Mouse (Mus musculus) G1E (cell line): ENCODE measurements around the gene Gm28230. TPM values are rescaled to one million over a fixed set of nuclear protein-coding genes. Genes with fewer than 3 reads are reported as not detected.

ENCODE experiments used
- ATAC-seq: 2 replicates; pipeline ENCODE4 v1.8.0; 2016; ENCODE audit warnings: mild to moderate bottlenecking; ENCODE audit not compliant: insufficient number of reproducible peaks, poor library complexity, low FRiP score, severe bottlenecking; ENCODE audit errors: extremely low read depth
- DNase-seq: peaks from one replicate; pipeline ENCODE4 v3.0.0; 2012; ENCODE audit warnings: low spot score
- H3K27me3 ChIP-seq: 2 replicates; pipeline ENCODE4 v1.6.1; 2012; ENCODE audit warnings: mild to moderate bottlenecking, low read length, inconsistent platforms; ENCODE audit not compliant: insufficient read depth
- H3K36me3 ChIP-seq: replicated peaks from 2 replicates; pipeline ENCODE3; 2012; ENCODE audit warnings: mild to moderate bottlenecking, inconsistent platforms
- H3K4me1 ChIP-seq: 2 replicates; pipeline ENCODE4 v1.6.1; 2012; ENCODE audit warnings: low read depth, low read length, inconsistent platforms, mixed read lengths; ENCODE audit not compliant: insufficient read depth
- H3K4me3 ChIP-seq: 2 replicates; pipeline ENCODE4 v1.5.1; 2012; ENCODE audit warnings: low read depth, mild to moderate bottlenecking, inconsistent platforms, low read length, moderate library complexity, mixed read lengths
- H3K9me3 ChIP-seq: replicated peaks from 2 replicates; pipeline ENCODE4 v1.6.1; 2012; ENCODE audit warnings: inconsistent platforms
- CTCF ChIP-seq: IDR thresholded peaks from 2 replicates; pipeline ENCODE4 v1.5.1; 2012; ENCODE audit warnings: low read depth, low read length, inconsistent platforms, mixed read lengths
- GATA1 ChIP-seq: IDR thresholded peaks from 2 replicates; pipeline ENCODE4 v1.6.1; 2012; ENCODE audit warnings: borderline replicate concordance, low read length, inconsistent platforms, mixed read lengths
- GATA2 ChIP-seq: IDR thresholded peaks from 2 replicates; pipeline ENCODE4 v1.6.1; 2012; ENCODE audit warnings: low read depth, low read length, inconsistent platforms, borderline replicate concordance
- POLR2AphosphoS5 ChIP-seq: IDR thresholded peaks from 2 replicates; pipeline ENCODE4 v1.6.1; 2012; ENCODE audit warnings: low read depth, low read length, inconsistent platforms; ENCODE audit not compliant: insufficient replicate concordance
- TAL1 ChIP-seq: conservative IDR thresholded peaks from 2 replicates; pipeline ENCODE4 v1.6.1; 2012; ENCODE audit warnings: low read depth, low read length, inconsistent platforms, mixed read lengths
- polyA plus RNA-seq: library from polyadenylated mRNA; stranded (reverse); fragments of >175 nt; gene quantifications from 2 replicates; pipeline ENCODE4 v1.2.3, GENCODE M21; 2012
- total RNA-seq, 2 experiments: library from RNA; stranded (forward) in 1 of 2; stranded (reverse) in 1 of 2; fragments of 200-1000 nt in 1 of 2; fragments of >200 nt in 1 of 2; fragmentation: Nextera tagmentation in 1 of 2; gene quantifications; 2 replicates each; pipeline ENCODE4 v1.2.3; 2014 to 2017

Gene Gm28230
- total and polyA plus RNA-seq, 3 experiments = 0.33 to 1.2 (median 0.55) TPM

DNA sequence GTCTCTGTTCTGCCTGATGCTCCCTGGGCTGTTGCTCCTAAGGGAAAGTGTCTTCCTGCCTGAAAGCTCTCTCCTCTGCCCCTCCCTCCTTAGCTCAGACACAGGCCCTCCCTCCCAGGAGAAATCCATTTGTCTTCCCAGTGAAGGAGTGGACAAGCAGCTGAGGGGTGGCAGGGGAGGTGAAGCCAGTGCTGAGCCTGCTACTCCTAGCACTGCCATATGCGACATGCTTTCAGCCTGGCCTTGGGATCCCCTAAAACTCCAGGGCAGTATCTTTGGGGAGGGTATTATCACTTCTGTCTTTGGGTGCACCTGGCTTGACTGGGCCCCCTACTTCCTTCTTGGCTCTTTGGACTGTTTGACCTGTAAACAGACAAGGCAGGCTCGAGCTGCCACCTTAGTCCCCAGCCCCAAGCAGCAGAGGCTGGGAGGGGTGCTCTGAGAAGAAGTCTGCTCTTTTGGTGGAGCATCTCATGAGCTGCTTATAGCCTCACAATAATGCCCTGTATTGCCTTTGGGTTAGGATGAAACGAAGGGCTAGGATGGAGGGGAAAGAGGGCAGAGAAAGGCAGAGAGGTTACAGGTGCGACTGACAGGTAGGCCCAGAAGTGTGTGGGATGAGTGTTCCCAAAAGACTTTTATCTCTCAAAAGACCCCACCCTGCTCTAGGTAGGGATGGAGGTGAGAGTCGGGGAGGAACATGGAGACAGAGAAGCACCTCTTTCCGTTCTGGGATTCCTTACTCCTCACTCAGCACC, 19.2 kb downstream of the Gm28230 start:
- peaks cover 40% of the 10 kb centered on the region for H3K27me3 ChIP-seq
- peaks cover 6% of the 10 kb centered on the region; the same call in 1 of the 2 replicates for H3K4me1 ChIP-seq
- DNase-seq (no peak), ATAC-seq (no peak)
- TF ChIP-seq POLR2AphosphoS5 (no peak), TAL1 (no peak), CTCF (no peak), GATA2 (no peak), GATA1 (no peak)
- no peaks in the 10 kb centered on the region for H3K36me3 ChIP-seq
- H3K9me3 ChIP-seq = peaks cover 13% of the 10 kb centered on the region; the same call in 1 of the 2 replicates
- H3K4me3 ChIP-seq = no peak overlapping the region

DNA sequence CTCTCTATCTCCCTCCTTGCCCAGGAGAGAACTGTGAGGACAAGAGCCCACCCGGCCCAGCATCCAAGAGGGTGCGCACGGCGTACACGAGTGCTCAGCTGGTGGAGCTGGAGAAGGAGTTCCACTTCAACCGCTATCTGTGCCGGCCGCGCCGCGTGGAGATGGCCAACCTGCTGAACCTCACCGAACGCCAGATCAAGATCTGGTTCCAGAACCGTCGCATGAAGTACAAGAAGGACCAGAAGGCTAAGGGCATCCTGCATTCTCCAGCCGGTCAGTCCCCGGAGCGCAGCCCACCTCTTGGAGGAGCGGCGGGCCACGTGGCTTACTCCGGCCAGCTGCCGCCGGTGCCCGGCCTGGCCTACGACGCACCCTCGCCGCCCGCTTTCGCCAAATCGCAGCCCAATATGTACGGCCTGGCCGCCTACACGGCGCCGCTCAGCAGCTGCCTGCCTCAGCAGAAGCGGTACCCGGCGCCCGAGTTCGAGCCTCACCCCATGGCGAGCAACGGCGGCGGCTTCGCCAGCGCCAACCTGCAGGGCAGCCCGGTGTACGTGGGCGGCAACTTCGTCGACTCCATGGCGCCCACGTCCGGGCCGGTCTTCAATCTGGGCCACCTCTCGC, 19.9 kb downstream of the Gm28230 start:
- H3K9me3 ChIP-seq = peaks cover 13% of the 10 kb centered on the region; the same call in 1 of the 2 replicates
- ATAC-seq (no peak), DNase-seq (no peak)
- H3K4me1 ChIP-seq = peaks cover 6% of the 10 kb centered on the region; the same call in 1 of the 2 replicates
- H3K4me3 ChIP-seq = no peak overlapping the region
- H3K27me3 ChIP-seq = peaks cover 37% of the 10 kb centered on the region
- H3K36me3 ChIP-seq = no peaks in the 10 kb centered on the region
- no peak for TF ChIP-seq TAL1
- TF ChIP-seq CTCF = no peak
- TF ChIP-seq GATA2 = no peak
- TF ChIP-seq POLR2AphosphoS5 = no peak
- no peak for TF ChIP-seq GATA1

DNA sequence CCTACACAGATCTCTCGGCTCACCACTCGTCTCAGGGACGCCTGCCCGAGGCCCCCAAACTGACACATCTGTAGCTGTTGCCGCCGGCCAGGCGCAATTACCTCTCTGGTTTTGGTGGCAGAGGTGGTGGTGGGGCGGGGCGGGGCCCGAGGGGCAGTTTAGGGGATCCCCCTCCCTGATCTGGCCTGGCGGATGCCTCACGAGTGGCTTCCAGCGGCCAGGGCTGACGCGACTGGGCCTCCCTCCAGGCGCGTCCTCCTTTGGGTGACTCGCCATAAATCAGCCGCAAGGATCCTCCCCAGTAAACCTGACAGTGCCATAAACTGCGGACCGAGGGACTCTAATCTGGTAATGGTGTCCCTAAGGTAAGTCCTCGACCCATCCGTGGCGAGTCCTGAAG, 20.5 kb downstream of the Gm28230 start:
- Histone ChIP-seq H3K27me3 (peaks cover 35% of the 10 kb centered on the region), H3K36me3 (no peaks in the 10 kb centered on the region), H3K4me1 (peaks cover 6% of the 10 kb centered on the region; the same call in 1 of the 2 replicates), H3K9me3 (peaks cover 13% of the 10 kb centered on the region; the same call in 1 of the 2 replicates), H3K4me3 (no peak overlapping the region)
- TF ChIP-seq CTCF (no peak), GATA2 (no peak), TAL1 (no peak), GATA1 (no peak), POLR2AphosphoS5 (no peak)
- DNase-seq (no peak), ATAC-seq (no peak)

DNA sequence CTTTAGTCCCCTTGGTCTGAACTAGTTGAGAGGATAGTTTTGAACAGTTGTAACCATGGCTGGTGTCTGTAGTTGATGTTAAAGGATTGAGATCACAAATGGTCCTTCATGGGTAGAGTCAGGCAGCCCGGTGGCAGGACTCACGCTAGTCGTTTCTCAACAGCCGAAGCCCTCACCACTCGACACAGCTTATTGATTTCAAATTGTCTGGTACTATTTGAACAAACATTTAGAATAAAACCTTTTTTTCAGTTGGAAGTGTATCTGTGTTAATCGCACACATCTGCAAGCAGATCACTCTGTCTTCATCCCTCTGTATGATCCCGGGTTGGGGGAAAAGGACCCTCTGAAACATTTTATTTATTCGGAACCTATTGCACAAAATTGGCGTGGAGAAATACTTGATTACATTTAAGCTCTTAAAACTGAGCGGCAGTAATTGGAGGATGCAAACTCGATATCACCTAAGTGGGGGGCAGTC, 21.2 kb downstream of the Gm28230 start:
- Histone ChIP-seq H3K9me3 (peaks cover 13% of the 10 kb centered on the region; the same call in 1 of the 2 replicates), H3K27me3 (peaks cover 35% of the 10 kb centered on the region), H3K4me3 (no peak overlapping the region), H3K36me3 (no peaks in the 10 kb centered on the region), H3K4me1 (peaks cover 6% of the 10 kb centered on the region; the same call in 1 of the 2 replicates)
- no peak for TF ChIP-seq POLR2AphosphoS5
- TF ChIP-seq GATA1 = no peak
- TF ChIP-seq CTCF = no peak
- TF ChIP-seq GATA2 = no peak
- no peak for TF ChIP-seq TAL1
- ATAC-seq (no peak), DNase-seq (no peak)

DNA sequence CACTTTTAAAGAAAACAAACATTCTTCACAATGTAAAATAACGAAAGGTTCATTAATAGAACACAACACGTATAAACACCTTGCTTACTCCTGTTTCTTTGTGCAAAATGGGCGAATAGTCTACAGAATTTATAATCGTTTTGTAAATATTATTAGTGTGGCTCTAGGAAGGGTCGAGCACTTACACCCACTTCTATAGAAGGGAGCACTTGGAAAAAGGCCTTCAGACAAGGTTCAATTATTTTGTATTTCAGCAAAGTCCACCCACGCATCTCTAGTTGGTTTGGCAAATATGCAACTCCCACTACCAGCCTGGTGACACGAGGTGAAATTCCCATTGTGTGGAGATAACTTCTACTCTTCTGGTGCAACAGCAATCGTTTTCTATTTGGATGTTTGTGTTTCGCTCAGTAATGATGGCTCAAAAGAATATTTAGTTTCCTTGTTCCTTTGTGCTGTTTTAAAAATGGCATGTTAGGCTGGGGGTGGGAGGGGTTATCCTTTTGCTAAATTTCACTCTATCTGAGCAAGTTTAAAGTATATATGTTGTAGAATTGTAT, 22.0 kb downstream of the Gm28230 start:
- DNase-seq = no peak
- peaks cover 42% of the 10 kb centered on the region for H3K27me3 ChIP-seq
- H3K9me3 ChIP-seq = peaks cover 15% of the 10 kb centered on the region; the same call in 1 of the 2 replicates
- H3K4me3 ChIP-seq = no peak overlapping the region
- H3K36me3 ChIP-seq = no peaks in the 10 kb centered on the region
- no peak for ATAC-seq
- H3K4me1 ChIP-seq = peaks cover 6% of the 10 kb centered on the region; the same call in 1 of the 2 replicates
- TF ChIP-seq CTCF (no peak), GATA1 (no peak), POLR2AphosphoS5 (no peak), GATA2 (no peak), TAL1 (no peak)

DNA sequence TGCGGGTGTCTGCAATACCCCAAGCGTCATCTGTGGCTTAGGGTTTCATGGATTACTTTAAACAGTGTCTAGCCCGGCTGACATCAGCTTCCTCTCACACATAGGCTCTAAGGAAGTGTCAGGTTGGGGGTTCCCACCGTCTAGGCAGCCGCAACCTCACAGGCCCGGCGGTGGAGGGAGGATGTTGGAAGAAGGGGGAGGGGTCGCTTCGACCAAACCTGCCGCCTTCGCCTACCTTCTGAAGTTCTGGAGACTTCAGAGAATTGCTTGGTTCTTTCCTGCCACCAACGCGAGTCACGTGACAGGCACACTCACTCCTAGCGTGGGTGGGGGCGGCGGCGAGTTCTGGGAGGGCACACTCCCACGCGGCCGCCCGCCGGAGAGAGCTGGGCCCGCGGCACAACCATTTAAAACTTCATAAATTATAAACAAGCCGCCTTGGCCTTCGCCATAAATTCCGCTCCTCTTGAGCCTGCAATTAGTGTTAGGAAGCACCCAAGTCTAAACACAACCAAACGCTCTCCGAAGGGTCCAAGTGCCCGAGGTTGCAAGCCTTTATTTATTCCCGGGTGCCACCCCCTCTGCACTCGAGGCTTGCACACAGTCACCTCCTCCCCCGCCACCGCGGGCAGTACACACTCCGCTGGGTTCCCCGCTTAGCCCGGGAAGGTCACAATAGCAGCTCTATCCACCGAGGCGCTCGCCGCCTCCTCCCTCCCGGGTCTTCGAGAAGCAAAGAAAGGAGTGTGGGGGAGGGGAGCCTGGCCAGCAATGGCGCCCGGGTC, 23.0 kb downstream of the Gm28230 start:
- H3K4me1 ChIP-seq = peaks cover 6% of the 10 kb centered on the region; the same call in 1 of the 2 replicates
- H3K4me3 ChIP-seq = no peak overlapping the region
- DNase-seq (no peak), ATAC-seq (no peak)
- H3K9me3 ChIP-seq = peaks cover 15% of the 10 kb centered on the region; the same call in 1 of the 2 replicates
- no peak for TF ChIP-seq POLR2AphosphoS5
- TF ChIP-seq GATA2 = no peak
- TF ChIP-seq TAL1 = no peak
- TF ChIP-seq CTCF = no peak
- no peak for TF ChIP-seq GATA1
- peaks cover 35% of the 10 kb centered on the region for H3K27me3 ChIP-seq
- H3K36me3 ChIP-seq = no peaks in the 10 kb centered on the region
